In the genomic region with DNA sequence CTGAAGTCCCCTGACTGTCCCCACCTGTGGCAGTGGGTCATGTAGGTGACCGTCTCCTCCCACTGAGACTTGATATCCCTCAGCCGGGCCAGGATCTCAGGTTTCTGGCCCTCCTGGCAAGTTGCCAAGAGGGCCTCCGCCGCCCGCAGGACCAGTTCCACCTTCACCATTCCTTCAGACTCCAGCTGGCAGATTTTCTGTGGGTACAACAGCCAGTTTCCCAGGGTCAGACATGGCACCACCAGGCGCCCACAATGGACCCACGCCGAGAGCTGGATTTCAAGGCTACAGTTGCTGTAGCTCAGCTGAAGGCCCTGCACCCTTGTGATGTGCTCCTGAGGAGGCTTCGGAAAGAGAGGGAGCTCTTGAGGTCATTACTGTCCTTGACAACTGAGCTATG, we compare ENCODE assay signal across 29 mouse cellular contexts. TPM values are rescaled to one million over a fixed set of nuclear protein-coding genes. Genes with fewer than 3 reads are reported as not detected.
DNase-seq lines count a peak whose midpoint lies in the region; ATAC-seq and TF ChIP-seq lines count a peak whose summit lies in the region.
"Had no signal": no experiment of that assay in that cellular context is flagged by ENCODE, and none has a peak within 500 bp of the region (broad histone marks: within the 10 kb centered on the region; RNA-seq: fewer than 3 reads in every experiment).

No protein-coding gene starts in this region.

- H3K4me3 ChIP-seq in forebrain, embryonic 10.5 days, result no peak overlapping the region
- H3K4me3 ChIP-seq in forebrain, embryonic 15.5 days, result no peak overlapping the region
- H3K4me3 ChIP-seq in kidney, adult 2 months (ENCODE audit: insufficient read depth, low read depth, low read length), result no peak overlapping the region
- no peak overlapping the region for H3K4me3 ChIP-seq in lung, embryonic 14.5 days (ENCODE audit: low read depth, low read length)
- H3K4me3 ChIP-seq: embryonic facial prominence, embryonic 15.5 days; forebrain, embryonic 13.5 days; limb, embryonic 10.5 days; limb, embryonic 15.5 days; liver, embryonic 13.5 days; myocyte; neural tube, embryonic 12.5 days had no signal

- no peak overlapping the region for H3K9ac ChIP-seq in forebrain, embryonic 15.5 days (replicated peaks)
- H3K9ac ChIP-seq in lung, embryonic 14.5 days, result no peak overlapping the region
- H3K9ac ChIP-seq: embryonic facial prominence, embryonic 15.5 days; forebrain, embryonic 13.5 days; limb, embryonic 15.5 days; liver, embryonic 13.5 days; neural tube, embryonic 12.5 days had no signal

- H3K36me3 ChIP-seq in forebrain, embryonic 10.5 days (replicated peaks), result no peaks in the 10 kb centered on the region
- no peaks in the 10 kb centered on the region for H3K36me3 ChIP-seq in forebrain, embryonic 15.5 days
- H3K36me3 ChIP-seq in kidney, adult 2 months (ENCODE audit: control insufficient read depth, insufficient read depth, low read length), result no peaks in the 10 kb centered on the region
- H3K36me3 ChIP-seq in lung, embryonic 14.5 days (ENCODE audit: insufficient read depth), result no peaks in the 10 kb centered on the region
- H3K36me3 ChIP-seq: embryonic facial prominence, embryonic 15.5 days; limb, embryonic 10.5 days; limb, embryonic 15.5 days; neural tube, embryonic 12.5 days had no signal

- H3K27ac ChIP-seq in forebrain, embryonic 10.5 days, result 0 out of 2 replicates have a peak overlapping the region, but pooled peaks have one; percentile 30
- no peak overlapping the region for H3K27ac ChIP-seq in forebrain, embryonic 15.5 days (replicated peaks)
- H3K27ac ChIP-seq in kidney, adult 2 months (ENCODE audit: insufficient read depth, low read depth, low read length), result peak overlapping the region; percentile 3; the same call in 1 of the 2 replicates
- no peak overlapping the region for H3K27ac ChIP-seq in lung, embryonic 14.5 days (ENCODE audit: low read depth)
- H3K27ac ChIP-seq: embryonic facial prominence, embryonic 15.5 days; forebrain, embryonic 13.5 days; limb, embryonic 10.5 days; limb, embryonic 15.5 days; liver, embryonic 13.5 days; neural tube, embryonic 12.5 days; stomach, postnatal 0 days had no signal

- no peak for TF ChIP-seq CTCF in kidney, adult 2 months (conservative IDR thresholded peaks at IDR 0.05; ENCODE audit: insufficient read depth, insufficient read length, low read depth, low read length)
- TF ChIP-seq CTCF in lung, embryonic 14.5 days (IDR thresholded peaks at IDR 0.05; ENCODE audit: low read depth), result no peak

- H3K4me1 ChIP-seq in forebrain, embryonic 10.5 days, result peaks cover 18% of the 10 kb centered on the region
- peaks cover 19% of the 10 kb centered on the region for H3K4me1 ChIP-seq in forebrain, embryonic 15.5 days
- H3K4me1 ChIP-seq in kidney, adult 2 months (ENCODE audit: control insufficient read depth, insufficient read depth, low read length), result no peaks in the 10 kb centered on the region
- 0 out of 2 replicates have a peak, but pooled peaks cover 6% of the 10 kb centered on the region for H3K4me1 ChIP-seq in lung, embryonic 14.5 days (ENCODE audit: insufficient read depth)
- H3K4me1 ChIP-seq: liver, embryonic 13.5 days; neural tube, embryonic 12.5 days had no signal

- peak; percentile 59 to 76 for DNase-seq in adrenal gland, adult (ENCODE audit: inconsistent age in 2 of 2, low spot score in 1 of 2)
- DNase-seq in adrenal gland, postnatal 4 days (ENCODE audit: low spot score in 2 of 2), result no peak
- no peak for DNase-seq in forebrain, embryonic 10.5 days (ENCODE audit: extremely low spot score, low spot score)
- no peak for DNase-seq in kidney, adult 2 months
- DNase-seq in kidney, postnatal 10 days, result no peak
- peak; percentile 35 for DNase-seq in lung, embryonic 14.5 days
- no peak for DNase-seq in lung, postnatal 36 days
- DNase-seq: cerebellum, adult 11-12 months; cerebellum, adult 9-11 months; embryo, embryonic 11 days; layer of hippocampus, postnatal 36 days; liver, embryonic 13.5 days; lung, postnatal 10 days; right cerebral cortex, adult 18-20 months; thymus, adult 18-20 months; thymus, postnatal 25 days had no signal

- H3K4me2 ChIP-seq in forebrain, embryonic 15.5 days (replicated peaks), result no peak overlapping the region
- H3K4me2 ChIP-seq in lung, embryonic 14.5 days, result no peak overlapping the region
- H3K4me2 ChIP-seq: embryonic facial prominence, embryonic 15.5 days; forebrain, embryonic 13.5 days; limb, embryonic 15.5 days; liver, embryonic 13.5 days; neural tube, embryonic 12.5 days had no signal

- no peak for ATAC-seq in forebrain, embryonic 15.5 days (replicated peaks)
- ATAC-seq in lung, embryonic 14.5 days (ENCODE audit: insufficient read depth), result no peak
- ATAC-seq: activated CD4-positive, CD25-positive, alpha-beta regulatory T cell, adult 4 months; forebrain, embryonic 13.5 days; hindbrain, embryonic 16.5 days; intestine, postnatal 0 days; midbrain, embryonic 16.5 days had no signal

- TF ChIP-seq POLR2A in kidney, adult 2 months (IDR thresholded peaks at IDR 0.05; ENCODE audit: low read depth, low read length), result no peak

- H3K9me3 ChIP-seq in forebrain, embryonic 10.5 days, result no peaks in the 10 kb centered on the region
- H3K9me3 ChIP-seq in forebrain, embryonic 15.5 days, result no peaks in the 10 kb centered on the region
- no peaks in the 10 kb centered on the region; the same call in 1 of the 2 replicates for H3K9me3 ChIP-seq in lung, embryonic 14.5 days (ENCODE audit: low read depth, low read length)
- H3K9me3 ChIP-seq: embryonic facial prominence, embryonic 15.5 days; forebrain, embryonic 13.5 days; limb, embryonic 10.5 days; limb, embryonic 15.5 days; liver, embryonic 13.5 days; neural tube, embryonic 12.5 days had no signal

- no peaks in the 10 kb centered on the region for H3K27me3 ChIP-seq in forebrain, embryonic 10.5 days (ENCODE audit: poor library complexity, severe bottlenecking)
- peaks cover 7% of the 10 kb centered on the region; the same call in 1 of the 2 replicates for H3K27me3 ChIP-seq in forebrain, embryonic 15.5 days
- H3K27me3 ChIP-seq in kidney, adult 2 months (replicated peaks; ENCODE audit: control insufficient read depth, insufficient read depth, low read length), result no peaks in the 10 kb centered on the region
- peaks cover 23% of the 10 kb centered on the region for H3K27me3 ChIP-seq in lung, embryonic 14.5 days (ENCODE audit: insufficient read depth, low read length)
- H3K27me3 ChIP-seq: CH12.LX; embryonic facial prominence, embryonic 15.5 days; limb, embryonic 15.5 days; liver, embryonic 13.5 days had no signal

- WGBS in forebrain, embryonic 10.5 days, result 89% methylated on average over 9 of the region's 9 CpGs
- WGBS in forebrain, embryonic 15.5 days, result 82% methylated on average over 9 of the region's 9 CpGs
- WGBS in kidney, adult 2 months, result 77% methylated on average over 9 of the region's 9 CpGs
- 59% methylated on average over 9 of the region's 9 CpGs for WGBS in lung, embryonic 14.5 days

RNA-seq across cellular contexts. Expression of a gene that starts 40.4 kb away (rescaled TPM):
- 10 to 100 TPM; 11.3 to 11.7 TPM for total RNA-seq in adrenal gland, postnatal 4 days (2021)
- 0.10 and 0.27 TPM in 2 replicates for polyA plus RNA-seq in forebrain, embryonic 10.5 days (2016; fragmentation: Nextera tagmentation; extraction: Ambion mirVana)
- 0.11 TPM in 1 of 2 replicates, not detected in the other for polyA plus RNA-seq in forebrain, embryonic 15.5 days (2015; fragmentation: Nextera tagmentation; extraction: Ambion mirVana)
- 2.7 and 3.1 TPM in 2 replicates for polyA plus RNA-seq in kidney, adult 2 months (2012; rRNA removed)
- polyA plus RNA-seq in lung, embryonic 14.5 days (2014; fragmentation: Nextera tagmentation; extraction: Ambion mirVana), result 0.29 and 0.39 TPM in 2 replicates

Comparison
In these comparisons a context has a peak if more than half of its experiments do, and no peak if none do; other contexts are left out.
1. DNase-seq: peak in adrenal gland, adult (2 of 2) and lung, embryonic 14.5 days (single experiment); none in adrenal gland, postnatal 4 days (0 of 2), forebrain, embryonic 10.5 days (single experiment), kidney, adult 2 months (single experiment), kidney, postnatal 10 days (single experiment) and lung, postnatal 36 days (single experiment).
2. H3K27ac ChIP-seq: peak in forebrain, embryonic 10.5 days (single experiment) and kidney, adult 2 months (single experiment); none in forebrain, embryonic 15.5 days (single experiment) and lung, embryonic 14.5 days (single experiment).